Mouse (Mus musculus): ENCODE measurements at regions not wholly inside any gene's neighbourhood (a gene's known extent, or its start where the extent isn't known, plus 50 kb on each side); places are given as distances from the start of the nearest gene placed in this dataset.
"Not testable (repeated sequence)": the region's sequence is repeated elsewhere in the genome, so short reads cannot be mapped to it uniquely, and the experiment has no call there.

- ChIA-PET CTCF (interaction anchor here (0.9 to 1.4 kb wide), 2 partner anchors 11 to 12 kb away, joined by 3 read pairs; no protein-coding TSS in a partner anchor), POLR2A (interaction anchor here (1.5 kb wide), 1 partner anchor 18 kb away, joined by 3 read pairs; no protein-coding TSS in a partner anchor)
- DNase-seq (ENCODE audit: low read depth, low spot score); H3K27me3 ChIP-seq; ATAC-seq; in situ Hi-C loops (cut with MboI; ENCODE audit: low pct_unique_long_range_greater_than_20kb): not testable (repeated sequence)
Measured at GRCm38 (mm10) chr6:112564119-112564518, 74.4 kb upstream of the Oxtr start.

- ChIA-PET CTCF (interaction anchor here (0.9 to 1.4 kb wide), 2 partner anchors 11 to 12 kb away, joined by 3 read pairs; no protein-coding TSS in a partner anchor), POLR2A (interaction anchor here (1.5 kb wide), 1 partner anchor 18 kb away, joined by 3 read pairs; no protein-coding TSS in a partner anchor)
- DNase-seq (ENCODE audit: low read depth, low spot score); in situ Hi-C loops (cut with MboI; ENCODE audit: low pct_unique_long_range_greater_than_20kb); ATAC-seq; H3K27me3 ChIP-seq: not testable (repeated sequence)
Measured at GRCm38 (mm10) chr6:112563659-112564058, 73.9 kb upstream of the Oxtr start.

GRCm38 (mm10) chr6:112562039-112562438, 72.3 kb upstream of the Oxtr start:
- ChIA-PET CTCF (no interaction called here), POLR2A (no interaction called here)
- in situ Hi-C loops (cut with MboI; ENCODE audit: low pct_unique_long_range_greater_than_20kb) = no loop called here
- no peak for TF ChIP-seq CTCF (IDR thresholded peaks at IDR 0.05)
- no peaks in the 10 kb centered on the region for H3K27me3 ChIP-seq
- ATAC-seq (no peak), DNase-seq (ENCODE audit: low read depth, low spot score) (no peak)

- DNase-seq (ENCODE audit: low read depth, low spot score) = no peak
- no peak for TF ChIP-seq CTCF (IDR thresholded peaks at IDR 0.05)
- ChIA-PET CTCF (no interaction called here), POLR2A (no interaction called here)
- no peak for ATAC-seq
- no peaks in the 10 kb centered on the region for H3K27me3 ChIP-seq
- in situ Hi-C loops (cut with MboI; ENCODE audit: low pct_unique_long_range_greater_than_20kb) = no loop called here
Measured at GRCm38 (mm10) chr6:112561568-112561967, 71.8 kb upstream of the Oxtr start.

DNA sequence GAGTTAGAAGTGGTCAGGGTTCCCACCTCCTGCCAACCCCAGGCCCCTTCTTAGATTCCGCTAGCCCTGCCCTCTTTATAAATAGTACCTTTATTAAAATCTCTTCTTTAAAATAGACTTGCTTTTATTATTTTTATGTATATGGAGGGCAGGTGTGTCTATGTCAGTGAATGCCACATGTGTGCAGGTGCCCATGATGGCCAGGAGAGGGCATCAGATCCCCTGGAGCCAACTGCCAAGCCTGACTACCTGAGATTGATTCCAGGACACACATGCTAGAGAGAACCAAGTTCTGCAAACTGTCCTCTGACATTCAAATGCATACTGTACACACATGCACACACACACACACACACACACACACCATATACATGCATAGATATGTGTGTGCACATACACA, 69.8 kb upstream of the Oxtr start:
- ATAC-seq = no peak
- ChIA-PET POLR2A (no interaction called here), CTCF (no interaction called here)
- no peak for DNase-seq (ENCODE audit: low read depth, low spot score)
- TF ChIP-seq CTCF (IDR thresholded peaks at IDR 0.05) = no peak
- in situ Hi-C loops (cut with MboI; ENCODE audit: low pct_unique_long_range_greater_than_20kb) = no loop called here
- no peaks in the 10 kb centered on the region for H3K27me3 ChIP-seq

DNA sequence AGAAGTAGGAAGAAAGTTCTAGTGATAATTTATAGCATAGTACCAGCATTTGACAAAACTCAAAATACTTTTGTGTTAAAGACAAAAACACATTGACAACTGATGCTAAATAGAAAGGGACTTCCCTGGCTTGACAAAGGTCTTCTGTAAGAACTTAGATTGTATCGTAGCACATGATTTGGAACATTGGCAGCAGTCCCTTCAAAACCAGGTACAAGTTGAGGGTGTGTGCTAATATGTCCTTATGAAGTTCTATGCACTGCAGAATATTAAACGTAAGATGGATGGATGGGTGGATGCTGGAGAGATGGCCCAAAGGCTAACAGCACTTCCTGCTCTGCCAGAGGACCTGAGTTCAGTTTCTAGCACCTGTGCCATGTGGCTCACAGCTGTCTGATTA, 67.8 kb upstream of the Oxtr start:
- TF ChIP-seq CTCF (IDR thresholded peaks at IDR 0.05) = no peak
- CTCF ChIA-PET = no interaction called here
- in situ Hi-C loops (cut with MboI; ENCODE audit: low pct_unique_long_range_greater_than_20kb) = no loop called here
- no peaks in the 10 kb centered on the region for H3K27me3 ChIP-seq
- ATAC-seq (no peak), DNase-seq (ENCODE audit: low read depth, low spot score) (no peak)
- POLR2A ChIA-PET = no interaction called here

DNA sequence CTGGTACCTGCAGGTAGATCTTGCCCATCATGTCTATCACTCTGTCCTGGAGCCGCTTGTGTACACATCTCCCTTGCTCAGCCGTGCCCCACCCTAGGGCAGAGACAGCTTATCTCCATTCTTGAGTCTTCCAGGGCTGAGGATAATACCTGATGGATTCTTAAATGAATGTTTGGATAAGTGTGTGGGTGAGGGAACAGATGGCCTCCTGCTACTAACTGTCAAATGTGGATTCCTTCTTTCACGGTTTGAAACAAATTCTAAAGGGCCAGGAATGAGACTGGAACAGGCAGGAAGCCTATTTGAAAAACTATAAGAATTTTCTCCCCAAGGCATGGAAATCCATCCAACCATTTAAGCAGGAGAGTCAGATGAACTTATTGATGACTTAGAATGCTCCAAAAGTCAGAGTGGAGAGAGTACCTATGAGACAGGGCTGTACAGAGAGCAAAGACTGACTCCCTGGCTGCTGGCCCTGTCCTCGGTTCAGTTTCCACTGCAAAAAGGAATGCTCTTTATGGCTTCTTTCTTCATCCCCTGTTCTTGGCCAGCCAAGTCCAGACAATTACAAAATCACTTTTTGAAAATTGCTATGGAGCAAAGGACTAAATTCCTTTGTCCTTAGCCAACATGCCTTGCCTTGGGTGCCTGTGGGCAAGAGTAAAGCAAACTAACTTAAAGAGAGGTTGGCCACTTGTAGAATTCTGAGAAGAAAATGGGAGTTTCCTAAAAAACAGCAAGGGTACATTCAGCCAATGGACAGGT, 66.8 kb upstream of the Oxtr start:
- TF ChIP-seq CTCF (IDR thresholded peaks at IDR 0.05) = no peak
- ChIA-PET CTCF (interaction anchor here (1.1 to 1.7 kb wide), 2 partner anchors 30 to 60 kb away, joined by 3 read pairs; no protein-coding TSS in a partner anchor), POLR2A (no interaction called here)
- in situ Hi-C loops (cut with MboI; ENCODE audit: low pct_unique_long_range_greater_than_20kb) = no loop called here
- no peaks in the 10 kb centered on the region for H3K27me3 ChIP-seq
- DNase-seq (ENCODE audit: low read depth, low spot score) = no peak
- ATAC-seq = no peak

DNA sequence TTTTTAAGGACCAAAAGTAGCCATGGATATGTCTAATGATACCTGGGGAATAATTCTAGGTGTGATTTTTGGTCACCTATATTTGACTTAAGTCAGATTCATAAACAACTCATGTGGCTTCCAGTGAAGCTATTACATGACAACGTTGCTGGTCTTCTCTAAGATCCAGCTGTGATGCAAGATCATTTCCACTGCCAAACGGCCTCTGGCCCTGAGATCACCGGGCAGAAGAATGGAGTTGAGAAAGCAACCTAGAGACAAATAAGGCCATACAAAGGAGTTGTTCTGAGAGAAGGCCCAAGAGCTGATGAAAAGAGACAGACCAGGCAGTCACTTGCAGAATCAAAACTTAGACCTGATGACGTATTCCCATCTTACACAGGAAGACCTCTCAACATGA, 64.3 kb upstream of the Oxtr start:
- CTCF ChIA-PET = interaction anchor here (1.1 kb wide), 1 partner anchor 93 kb away, joined by 3 read pairs; no protein-coding TSS in a partner anchor
- no peak for ATAC-seq
- in situ Hi-C loops (cut with MboI; ENCODE audit: low pct_unique_long_range_greater_than_20kb) = no loop called here
- DNase-seq (ENCODE audit: low read depth, low spot score) = no peak
- POLR2A ChIA-PET = no interaction called here
- H3K27me3 ChIP-seq = no peaks in the 10 kb centered on the region
- no peak for TF ChIP-seq CTCF (IDR thresholded peaks at IDR 0.05)

DNA sequence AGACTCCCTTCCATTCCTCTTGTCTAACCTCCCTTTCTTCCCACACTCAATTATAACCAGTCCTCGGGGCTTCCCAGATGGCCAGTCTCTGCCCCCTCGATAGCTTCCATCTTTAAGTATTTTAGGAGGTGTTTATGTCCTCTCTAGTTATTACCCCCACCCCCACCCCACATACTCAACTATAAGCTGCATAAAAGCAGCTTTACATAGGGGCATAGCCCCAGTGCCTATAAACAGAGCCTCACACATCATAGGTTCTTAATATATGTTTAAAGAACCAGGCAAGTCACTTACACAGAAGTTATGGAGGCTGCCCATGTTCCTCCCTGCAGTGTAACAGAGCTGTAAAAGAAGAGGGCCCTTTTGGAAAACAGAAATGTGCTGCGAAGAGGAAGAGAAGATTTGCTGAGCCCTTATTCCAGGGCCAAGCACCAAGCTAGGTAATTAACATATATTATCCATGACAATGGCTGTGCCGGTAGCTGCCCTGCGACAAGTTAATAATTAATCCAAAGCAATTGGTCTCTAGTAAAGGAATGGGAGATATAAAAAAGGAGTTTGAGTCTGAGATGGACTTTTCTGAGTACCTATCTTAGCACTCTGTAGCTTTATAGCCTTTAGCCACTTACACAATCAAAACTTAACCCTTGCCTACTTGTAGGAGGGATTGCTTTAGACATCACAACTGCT, 63.6 kb upstream of the Oxtr start:
- POLR2A ChIA-PET = no interaction called here
- no peak for DNase-seq (ENCODE audit: low read depth, low spot score)
- in situ Hi-C loops (cut with MboI; ENCODE audit: low pct_unique_long_range_greater_than_20kb) = no loop called here
- CTCF ChIA-PET = interaction anchor here (1.0 kb wide), 1 partner anchor 11 kb away, joined by 3 read pairs; no protein-coding TSS in a partner anchor
- no peak for ATAC-seq
- H3K27me3 ChIP-seq = no peaks in the 10 kb centered on the region
- TF ChIP-seq CTCF (IDR thresholded peaks at IDR 0.05) = no peak

GRCm38 (mm10) chr6:112552560-112552959, 62.8 kb upstream of the Oxtr start:
- POLR2A ChIA-PET = no interaction called here
- DNase-seq (ENCODE audit: low read depth, low spot score) = no peak
- ATAC-seq = no peak
- H3K27me3 ChIP-seq = no peaks in the 10 kb centered on the region
- in situ Hi-C loops (cut with MboI; ENCODE audit: low pct_unique_long_range_greater_than_20kb) = no loop called here
- CTCF ChIA-PET = interaction anchor here (1.0 kb wide), 1 partner anchor 12 kb away, joined by 3 read pairs; no protein-coding TSS in a partner anchor
- no peak for TF ChIP-seq CTCF (IDR thresholded peaks at IDR 0.05)

DNA sequence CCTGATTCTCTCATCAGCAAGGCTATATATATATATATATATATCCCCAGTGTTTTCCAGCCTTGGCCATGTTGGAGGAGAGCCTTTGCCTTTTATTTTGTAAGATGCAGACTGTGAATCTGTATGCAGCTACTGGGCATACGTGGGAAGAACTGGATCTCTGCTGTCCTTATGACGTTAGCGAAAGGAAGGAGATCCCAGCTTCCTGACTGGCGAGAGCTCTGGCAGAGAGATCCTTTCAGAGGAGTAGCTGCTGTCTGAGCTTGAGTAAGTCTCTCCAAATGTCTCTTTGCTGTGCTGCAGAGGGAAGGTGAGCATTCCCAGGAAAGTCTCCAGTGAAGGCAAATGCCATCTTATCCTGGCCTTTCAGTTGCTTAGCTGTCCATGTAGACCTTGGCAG, 61.6 kb upstream of the Oxtr start:
- DNase-seq (ENCODE audit: low read depth, low spot score) (no peak), ATAC-seq (no peak)
- ChIA-PET POLR2A (no interaction called here), CTCF (no interaction called here)
- no peak for TF ChIP-seq CTCF (IDR thresholded peaks at IDR 0.05)
- no peaks in the 10 kb centered on the region for H3K27me3 ChIP-seq
- in situ Hi-C loops (cut with MboI; ENCODE audit: low pct_unique_long_range_greater_than_20kb) = no loop called here

All from Patski (cell line).